Mouse (Mus musculus) CH12.LX (cell line): ENCODE measurements at regions not wholly inside any gene's neighbourhood (a gene's known extent, or its start where the extent isn't known, plus 50 kb on each side); places are given as distances from the start of the nearest gene placed in this dataset.
"Not testable (repeated sequence)": the region's sequence is repeated elsewhere in the genome, so short reads cannot be mapped to it uniquely, and the experiment has no call there.

Source experiments
- DNase-seq: peaks from one replicate; pipeline ENCODE4 v3.0.0-alpha.2; 2013; ENCODE audit errors: extremely low read depth
- H3K27ac ChIP-seq: 2 replicates; pipeline ENCODE4 v1.5.1; 2012; ENCODE audit warnings: low read depth, mild to moderate bottlenecking, control low read depth, moderate library complexity; ENCODE audit not compliant: insufficient read depth
- H3K27me3 ChIP-seq: replicated peaks from 2 replicates; pipeline ENCODE3; 2012; ENCODE audit warnings: inconsistent platforms
- H3K36me3 ChIP-seq, 2 experiments: replicated peaks in 1 of 2; 2 replicates each; pipeline versions ENCODE3 to v1.6.1; 2012; ENCODE audit warnings: inconsistent platforms in 1 of 2, low read length in 1 of 2, mild to moderate bottlenecking in 1 of 2, mixed read lengths in 1 of 2, moderate library complexity in 1 of 2; ENCODE audit not compliant: control insufficient read depth in 1 of 2, insufficient read depth in 1 of 2
- H3K4me1 ChIP-seq, 2 experiments: 2 replicates each; pipeline ENCODE4 v1.6.1; 2012; ENCODE audit warnings: inconsistent platforms in 1 of 2, moderate library complexity in 1 of 2; ENCODE audit not compliant: insufficient read depth in 2 of 2, control insufficient read depth in 1 of 2
- H3K4me2 ChIP-seq: 2 replicates; pipeline ENCODE4 v1.6.1; 2012; ENCODE audit warnings: low read depth, mild to moderate bottlenecking, control low read depth; ENCODE audit not compliant: poor library complexity, insufficient read depth, severe bottlenecking
- H3K4me3 ChIP-seq, 3 experiments: fragments of 150-350 bp in 1 of 3; sonication (generic) in 1 of 3; replicated peaks in 1 of 3; 2 replicates each; pipeline versions ENCODE3 to v1.5.1; 2011 to 2012; ENCODE audit warnings: low read depth in 2 of 3, low read length in 2 of 3, mild to moderate bottlenecking in 2 of 3, moderate library complexity in 2 of 3, control low read depth in 1 of 3, improper control_type of control experiment in 1 of 3, inconsistent platforms in 1 of 3, mixed read lengths in 1 of 3; ENCODE audit not compliant: poor library complexity in 1 of 3
- H3K79me2 ChIP-seq: replicated peaks from 2 replicates; pipeline ENCODE4 v1.6.1; 2012; ENCODE audit warnings: mild to moderate bottlenecking, moderate library complexity; ENCODE audit not compliant: control insufficient read depth, poor library complexity, insufficient read depth, severe bottlenecking; ENCODE audit errors: extremely low read depth
- H3K9ac ChIP-seq: 2 replicates; pipeline ENCODE4 v1.6.1; 2012; ENCODE audit warnings: low read depth, mild to moderate bottlenecking, control low read depth, moderate library complexity; ENCODE audit not compliant: insufficient read depth
- H3K9me3 ChIP-seq: replicated peaks from 2 replicates; pipeline ENCODE3; 2012; ENCODE audit warnings: low read length, inconsistent platforms, mixed read lengths
- E2F4 ChIP-seq: IDR thresholded peaks from 2 replicates; pipeline ENCODE4 v1.6.1; 2011; ENCODE audit warnings: low read depth, low read length, improper control_type of control experiment; ENCODE audit not compliant: insufficient replicate concordance
- ELF1 ChIP-seq: IDR thresholded peaks from 2 replicates; pipeline ENCODE4 v1.6.1; 2014; ENCODE audit warnings: low read depth, mild to moderate bottlenecking, inconsistent platforms, low read length, improper control_type of control experiment
- PAX5 ChIP-seq: IDR thresholded peaks from 2 replicates; pipeline ENCODE4 v1.6.1; 2012; ENCODE audit warnings: low read length, inconsistent platforms, mixed read lengths
- POLR2A ChIP-seq: IDR thresholded peaks from 2 replicates; pipeline ENCODE4 v1.6.1; 2011; ENCODE audit warnings: low read depth, mild to moderate bottlenecking, improper control_type of control experiment, low read length
- RAD21 ChIP-seq: IDR thresholded peaks from 2 replicates; pipeline ENCODE4 v1.6.1; 2011; ENCODE audit warnings: low read depth, mild to moderate bottlenecking, low read length, improper control_type of control experiment, moderate library complexity
- RCOR1 ChIP-seq: conservative IDR thresholded peaks from 2 replicates; pipeline ENCODE4 v1.6.1; 2012; ENCODE audit warnings: low read depth, mild to moderate bottlenecking, inconsistent platforms, low read length, improper control_type of control experiment
- TBP ChIP-seq: conservative IDR thresholded peaks from 2 replicates; pipeline ENCODE4 v1.6.1; 2011; ENCODE audit warnings: low read depth, low read length, improper control_type of control experiment
- TCF12 ChIP-seq: IDR thresholded peaks from 2 replicates; pipeline ENCODE4 v1.6.1; 2014; ENCODE audit warnings: low read depth, mild to moderate bottlenecking, inconsistent platforms, low read length, improper control_type of control experiment
- USF2 ChIP-seq: conservative IDR thresholded peaks from 2 replicates; pipeline ENCODE4 v1.6.1; 2011; ENCODE audit warnings: low read depth, low read length, improper control_type of control experiment
- ZNF384 ChIP-seq: IDR thresholded peaks from 2 replicates; pipeline ENCODE4 v1.6.1; 2012; ENCODE audit warnings: low read depth, low read length, improper control_type of control experiment, inconsistent platforms
- dilution Hi-C: fragments of 300-500 bp; cut with MboI; formaldehyde crosslinking; loops from 2 replicates; pipeline ENCODE4 v1.14.3; 2020; ENCODE audit warnings: low sequenced_read_pairs; ENCODE audit not compliant: extremely low pct_unique_long_range_greater_than_20kb, extremely low pct_ligation_motif_present
- in situ Hi-C: fragments of 300-500 bp; cut with MboI; formaldehyde crosslinking; loops from 3 replicates; pipeline ENCODE4 v1.14.3; 2019; ENCODE audit warnings: low sequenced_read_pairs, low pct_ligation_motif_present, low pct_unique_long_range_greater_than_20kb, mixed read lengths

DNA sequence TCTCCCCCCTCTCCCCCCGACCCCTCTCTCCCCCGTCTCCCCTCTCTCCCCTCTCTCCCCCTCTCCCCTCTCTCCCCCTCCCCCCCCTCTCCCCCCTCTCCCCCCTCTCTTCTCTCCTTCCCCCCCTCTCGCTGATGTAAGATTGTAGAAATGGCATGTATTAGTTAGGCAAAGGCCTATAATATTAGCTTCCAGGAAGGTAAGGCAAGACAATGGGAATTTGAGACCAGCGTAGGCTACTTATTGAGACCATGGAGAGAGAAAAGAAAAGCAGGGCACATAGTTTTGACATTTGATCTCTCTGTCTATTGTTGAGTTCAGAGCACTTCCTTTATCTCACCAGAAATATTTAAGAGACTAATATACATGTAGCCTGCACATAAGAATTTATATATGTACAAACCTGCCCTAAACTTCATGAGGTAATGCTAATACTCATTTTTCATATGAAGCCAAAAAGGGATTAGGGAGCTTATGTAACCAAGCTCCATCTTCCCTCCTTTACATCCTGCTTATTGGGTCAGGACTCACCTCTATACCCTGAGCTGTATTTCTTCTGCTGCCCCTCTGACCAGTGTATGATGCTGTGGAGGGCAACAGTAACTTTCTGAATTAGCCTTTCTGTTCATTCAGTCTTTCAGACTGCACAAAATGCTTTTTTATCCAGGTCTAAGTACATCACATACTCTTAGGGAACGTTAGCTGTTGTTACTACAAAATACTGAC is 522.3 kb downstream of the Sema5a start:
- H3K27me3 ChIP-seq: no peaks in the 10 kb centered on the region
- dilution Hi-C loops (no loop called here), in situ Hi-C loops (no loop called here)
- no peaks in the 10 kb centered on the region for H3K36me3 ChIP-seq
- H3K4me3 ChIP-seq: no peak overlapping the region
- no peak overlapping the region for H3K9ac ChIP-seq
- H3K4me1 ChIP-seq: 0 out of 4 replicates have a peak, but pooled peaks cover 0 to 5% of the 10 kb centered on the region in 2 experiments
- H3K27ac ChIP-seq: no peak overlapping the region
- H3K79me2 ChIP-seq: no peaks in the 10 kb centered on the region
- no peaks in the 10 kb centered on the region for H3K9me3 ChIP-seq
- no peak for TF ChIP-seq TCF12
- no peak for TF ChIP-seq ZNF384
- no peak for TF ChIP-seq USF2
- no peak for TF ChIP-seq RAD21
- TF ChIP-seq ELF1: no peak
- no peak for TF ChIP-seq E2F4
- TF ChIP-seq RCOR1: no peak
- no peak for TF ChIP-seq TBP
- TF ChIP-seq PAX5: no peak
- no peak for TF ChIP-seq POLR2A
- no peak for DNase-seq
- H3K4me2 ChIP-seq: no peak overlapping the region

DNA sequence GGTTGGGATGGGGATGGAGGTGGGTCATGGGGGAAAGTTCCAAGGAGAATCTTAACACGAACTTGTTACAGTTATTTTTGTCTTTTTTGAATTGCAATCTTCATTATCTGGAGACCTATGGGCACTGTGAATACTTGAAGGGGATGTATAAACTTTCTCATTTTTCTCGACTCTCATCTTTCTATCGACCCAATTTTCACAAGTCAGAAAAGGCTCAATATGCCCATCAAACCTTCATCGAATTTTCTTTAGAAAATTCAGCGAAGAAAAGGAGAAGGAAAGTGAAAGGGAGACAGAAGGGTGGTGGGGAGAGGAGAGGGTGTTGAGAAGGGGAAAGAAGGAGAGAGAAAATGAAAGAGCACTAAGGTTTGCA is 533.6 kb downstream of the Sema5a start:
- in situ Hi-C loops, H3K4me2 ChIP-seq, H3K4me1 ChIP-seq: not testable (repeated sequence)

DNA sequence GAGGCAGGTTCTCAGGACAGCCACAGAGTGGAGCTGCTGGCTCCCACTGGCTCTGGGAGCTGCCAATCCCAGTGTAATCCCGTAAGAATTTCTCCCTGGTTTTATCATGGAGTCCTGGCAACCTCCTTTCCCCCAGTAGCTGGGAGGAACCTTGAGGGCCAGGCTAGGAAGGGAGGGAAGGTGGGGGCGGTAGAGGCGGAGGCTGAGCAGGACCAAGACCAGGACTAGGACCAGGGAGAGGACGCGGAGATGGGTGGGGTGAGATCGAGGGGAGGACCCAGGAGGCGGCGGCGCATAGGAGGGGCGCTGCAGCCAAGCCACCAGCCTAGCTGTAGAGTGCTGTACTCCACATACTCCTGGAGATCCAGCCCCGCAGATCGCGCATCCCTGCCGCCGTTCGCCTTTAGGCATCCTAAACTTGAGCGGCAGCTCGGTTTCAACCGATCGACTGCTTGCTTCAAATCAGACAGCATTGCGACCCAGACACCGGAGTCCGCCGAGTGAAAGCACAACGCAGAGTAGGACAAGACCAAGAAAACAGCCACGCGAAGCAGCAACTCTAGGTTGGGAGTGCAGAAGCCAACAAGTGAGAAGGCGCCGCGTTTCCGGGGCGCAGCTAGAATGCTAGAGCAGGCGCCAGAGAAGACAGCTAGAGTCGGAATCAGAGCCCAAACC is 534.1 kb downstream of the Sema5a start:
- H3K9me3 ChIP-seq, H3K4me3 ChIP-seq, H3K27me3 ChIP-seq, H3K4me1 ChIP-seq, DNase-seq, in situ Hi-C loops, H3K27ac ChIP-seq, H3K9ac ChIP-seq, dilution Hi-C loops, H3K36me3 ChIP-seq, H3K4me2 ChIP-seq, H3K79me2 ChIP-seq: not testable (repeated sequence)

More for the DNA sequence above, 533.6 kb downstream of the Sema5a start:
- H3K9ac ChIP-seq, H3K4me3 ChIP-seq, H3K27me3 ChIP-seq, H3K36me3 ChIP-seq, H3K27ac ChIP-seq, dilution Hi-C loops, H3K9me3 ChIP-seq, DNase-seq, H3K79me2 ChIP-seq: not testable (repeated sequence)

DNA sequence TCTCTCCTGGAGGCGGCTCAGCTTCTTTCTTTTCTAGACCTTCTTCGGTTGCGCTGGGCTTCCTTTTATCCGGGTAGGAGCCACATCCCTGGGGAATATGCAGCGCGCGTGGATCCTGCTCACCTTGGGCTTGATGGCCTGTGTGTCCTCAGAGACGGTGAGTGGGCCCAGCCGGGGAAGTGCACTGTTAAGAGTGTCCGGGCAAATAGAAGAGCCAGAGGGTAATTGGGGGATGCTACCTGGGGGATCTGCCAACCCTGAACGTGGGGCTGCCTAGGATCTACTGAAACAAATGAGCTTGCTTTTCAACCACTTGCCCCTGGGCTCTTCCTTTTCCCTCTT is 534.6 kb downstream of the Sema5a start:
- DNase-seq, H3K27me3 ChIP-seq, H3K36me3 ChIP-seq, H3K9ac ChIP-seq, in situ Hi-C loops, dilution Hi-C loops, H3K4me2 ChIP-seq, H3K27ac ChIP-seq, H3K4me1 ChIP-seq, H3K4me3 ChIP-seq, H3K9me3 ChIP-seq, H3K79me2 ChIP-seq: not testable (repeated sequence)

DNA sequence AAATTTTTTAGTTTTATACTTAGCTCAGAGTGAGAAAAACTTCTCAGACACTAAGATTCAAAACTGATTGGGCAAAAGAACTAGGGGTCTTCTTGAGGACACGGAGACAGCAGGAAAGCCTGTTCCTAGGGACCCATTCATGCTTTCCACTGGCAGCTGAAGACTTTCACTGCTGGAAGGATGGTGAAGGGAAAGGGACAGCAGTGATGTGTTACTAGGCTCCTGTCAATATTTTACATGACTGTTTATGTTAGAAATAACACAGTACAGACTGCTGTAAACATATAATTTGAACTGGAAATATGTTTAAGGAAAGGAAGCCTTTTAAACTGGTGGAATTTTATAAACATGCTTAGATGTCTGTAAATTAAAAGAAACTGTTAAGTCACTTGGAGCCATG is 537.0 kb downstream of the Sema5a start:
- dilution Hi-C loops, H3K27me3 ChIP-seq, H3K27ac ChIP-seq, H3K36me3 ChIP-seq, H3K4me1 ChIP-seq, H3K4me3 ChIP-seq, H3K4me2 ChIP-seq, in situ Hi-C loops, DNase-seq, H3K79me2 ChIP-seq, H3K9me3 ChIP-seq, H3K9ac ChIP-seq: not testable (repeated sequence)
